Mouse (Mus musculus) hindbrain, embryonic 10.5 days (tissue): ENCODE data around the gene Fli1. TPM values are rescaled to one million over a fixed set of nuclear protein-coding genes. Genes with fewer than 3 reads are reported as not detected.

ENCODE experiments used
- DNase-seq: peaks from one replicate; pipeline ENCODE4 v3.0.0-alpha.2; 2017; ENCODE audit warnings: low spot score
- H3K27ac ChIP-seq: fragments of 300-500 bp; sonication (generic); 2 replicates; pipeline ENCODE4 v1.5.1; 2016; ENCODE audit warnings: mild to moderate bottlenecking, moderate library complexity
- H3K27me3 ChIP-seq: fragments of 300-500 bp; sonication (generic); 2 replicates; pipeline ENCODE4 v1.6.1; 2016; ENCODE audit warnings: mild to moderate bottlenecking; ENCODE audit not compliant: poor library complexity, insufficient read depth, severe bottlenecking
- H3K36me3 ChIP-seq: fragments of 300-500 bp; sonication (generic); 2 replicates; pipeline ENCODE4 v1.6.1; 2016; ENCODE audit warnings: mild to moderate bottlenecking, moderate library complexity
- H3K4me1 ChIP-seq: fragments of 300-500 bp; sonication (generic); replicated peaks from 2 replicates; pipeline ENCODE4 v1.6.1; 2016; ENCODE audit warnings: mild to moderate bottlenecking
- H3K4me3 ChIP-seq: fragments of 300-500 bp; sonication (generic); 2 replicates; pipeline ENCODE4 v1.5.1; 2016; ENCODE audit warnings: mild to moderate bottlenecking, moderate library complexity
- H3K9me3 ChIP-seq: fragments of 300-500 bp; sonication (generic); 2 replicates; pipeline ENCODE4 v1.6.1; 2016; ENCODE audit warnings: mild to moderate bottlenecking, moderate library complexity
- WGBS: fragments of 180-500 bp; shearing (Covaris S2); methylation state at CpG from one replicate; pipeline ENCODE4 v1.1.7; 2016; 5-methylcytosine and 5-hydroxymethylcytosine counted together
- polyA plus RNA-seq: library from polyadenylated mRNA; unstranded; fragments of >200 nt; fragmentation: Nextera tagmentation; extraction: Ambion mirVana; gene quantifications from 2 replicates; pipeline ENCODE4 v1.2.1, GENCODE M21; 2016

The Fli1 gene
- polyA plus RNA-seq, 1 experiment from 2014 or later = 23.1 TPM

DNA sequence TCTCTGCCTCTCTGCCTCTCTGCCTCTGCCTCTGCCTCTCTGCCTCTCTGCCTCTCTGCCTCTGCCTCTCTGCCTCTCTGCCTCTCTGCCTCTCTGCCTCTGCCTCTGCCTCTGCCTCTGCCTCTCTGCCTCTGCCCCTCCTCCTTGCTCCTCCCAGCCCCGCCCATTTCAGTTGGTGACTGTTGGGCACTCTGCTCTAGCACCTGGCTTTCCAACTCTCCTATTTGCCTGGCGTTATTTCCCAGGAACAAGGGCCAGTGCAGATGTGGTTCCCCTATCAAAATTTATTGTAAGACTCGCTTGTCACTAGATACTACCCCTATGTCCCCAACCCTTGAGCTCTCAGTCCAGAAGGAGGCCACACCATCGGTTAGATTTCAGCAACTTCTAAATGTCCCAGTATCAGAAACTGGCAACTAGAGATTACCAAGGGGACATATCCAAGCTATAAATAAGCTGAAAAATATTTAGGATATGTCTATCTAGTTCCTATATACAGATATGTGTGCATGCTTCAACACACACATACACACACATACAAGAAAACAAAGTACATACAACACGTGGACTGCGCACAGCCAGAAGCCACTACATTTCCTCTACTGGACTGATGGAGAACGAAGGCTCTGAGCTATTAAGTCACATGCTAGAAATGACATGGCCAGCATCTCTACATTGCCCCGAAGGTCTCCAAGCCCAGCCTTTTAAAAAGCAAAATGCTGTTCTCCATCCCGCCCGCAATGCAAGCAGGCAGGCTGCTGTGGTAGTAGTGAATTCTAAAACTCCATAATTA, 26.6 kb downstream of the Fli1 start:
- Histone ChIP-seq H3K27me3 (no peaks in the 10 kb centered on the region), H3K4me3 (no peak overlapping the region), H3K9me3 (no peaks in the 10 kb centered on the region), H3K4me1 (peaks cover 31% of the 10 kb centered on the region), H3K27ac (no peak overlapping the region), H3K36me3 (no peaks in the 10 kb centered on the region)
- DNase-seq = no peak
- 82% methylated on average over 10 of the region's 10 CpGs for WGBS

DNA sequence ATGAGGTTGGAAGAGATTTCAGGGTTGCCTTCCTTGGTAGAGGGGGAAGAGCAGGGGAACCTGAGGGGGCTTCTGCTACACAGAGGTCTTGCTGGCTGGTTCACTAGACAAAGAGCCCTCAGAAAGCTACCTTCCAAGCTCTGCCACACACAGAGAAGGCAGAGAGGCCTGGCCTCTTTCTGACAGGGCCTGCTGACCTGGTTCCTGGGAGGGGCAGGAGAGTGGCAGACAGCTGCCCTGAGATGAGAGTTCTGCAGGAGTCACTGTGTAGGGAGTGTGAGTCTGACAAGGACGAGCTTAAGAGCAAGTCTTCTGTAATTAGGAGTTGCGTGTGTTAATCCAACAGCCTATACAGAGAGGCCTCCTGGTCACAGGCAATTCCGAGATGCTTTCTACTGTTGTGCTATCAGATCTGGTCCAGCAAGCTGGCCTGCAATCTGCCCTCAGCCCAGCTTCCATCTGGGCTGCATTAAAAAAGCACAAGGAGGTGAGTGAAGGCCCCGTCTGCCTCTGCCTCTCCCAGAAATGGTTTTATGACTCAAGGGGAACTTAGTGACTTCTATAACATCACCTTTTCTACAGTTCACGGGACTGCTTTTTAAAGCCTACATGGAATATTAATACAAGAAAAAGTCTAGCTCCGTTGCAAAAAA, 28.1 kb downstream of the Fli1 start:
- 54% methylated on average over 6 of the region's 6 CpGs for WGBS
- H3K36me3 ChIP-seq = no peaks in the 10 kb centered on the region
- H3K4me3 ChIP-seq = no peak overlapping the region
- no peaks in the 10 kb centered on the region for H3K27me3 ChIP-seq
- DNase-seq = peak; percentile 35
- peaks cover 27% of the 10 kb centered on the region for H3K4me1 ChIP-seq
- no peaks in the 10 kb centered on the region for H3K9me3 ChIP-seq
- peak overlapping the region; percentile 60; the same call in 1 of the 2 replicates for H3K27ac ChIP-seq

DNA sequence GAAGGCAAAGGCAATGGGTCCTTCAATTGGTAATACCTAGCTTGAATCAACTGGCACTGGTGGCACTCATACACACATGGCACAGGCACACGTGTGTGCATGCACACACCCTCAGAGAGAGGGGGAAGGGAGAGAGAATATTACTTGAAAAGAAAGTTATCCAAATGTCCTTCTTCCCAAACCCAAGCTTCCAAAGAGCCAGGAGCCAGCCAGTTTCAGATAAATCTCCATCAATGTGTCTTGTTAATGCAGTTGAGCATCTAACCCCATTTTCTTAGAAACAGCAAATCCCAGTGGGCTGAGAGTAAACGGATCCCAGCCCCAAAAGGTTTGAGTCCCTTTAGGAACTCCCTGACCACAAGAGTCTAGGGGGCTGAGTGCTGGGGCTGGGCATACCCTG, 29.2 kb downstream of the Fli1 start:
- peaks cover 19% of the 10 kb centered on the region for H3K4me1 ChIP-seq
- 72% methylated on average over 2 of the region's 2 CpGs for WGBS

DNA sequence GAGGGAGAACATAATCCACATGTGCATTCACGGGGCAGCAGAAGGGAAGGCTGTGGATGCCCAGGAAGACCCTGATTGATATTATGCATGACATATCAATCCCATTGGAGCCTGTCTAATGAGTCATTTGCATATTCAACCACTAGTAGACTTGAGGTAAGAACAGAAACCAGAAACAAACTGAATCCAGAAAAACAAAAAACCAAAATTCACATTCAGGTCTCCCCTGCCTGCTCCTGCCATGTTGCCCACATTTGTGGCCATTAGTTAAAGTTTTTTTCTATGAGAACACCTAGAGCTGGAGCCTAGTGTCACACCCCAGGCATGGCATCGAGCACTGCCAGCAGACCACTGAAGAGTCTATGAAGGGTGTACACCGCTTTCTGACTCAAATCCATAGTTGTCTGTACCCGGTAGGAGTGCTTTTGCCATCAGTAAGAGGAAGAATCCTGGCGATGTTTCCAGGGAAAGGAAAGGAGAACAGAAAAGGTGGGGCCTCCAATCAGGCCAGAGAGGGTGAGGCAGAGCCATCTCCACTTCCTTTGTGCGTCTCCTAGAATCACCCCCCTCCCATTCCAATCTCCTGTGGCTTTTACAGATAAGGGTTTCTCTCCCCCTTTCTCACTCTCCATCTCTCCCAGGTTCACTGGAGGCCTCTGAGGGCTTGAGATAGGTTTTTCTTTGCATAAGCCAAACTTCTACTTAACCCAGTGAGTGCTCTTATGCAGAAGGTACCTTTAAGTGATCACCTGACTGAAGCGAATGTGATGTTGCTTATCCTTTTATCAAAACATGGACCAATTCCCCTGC, 32.0 kb downstream of the Fli1 start:
- Histone ChIP-seq H3K27me3 (0 out of 2 replicates have a peak, but pooled peaks cover 2% of the 10 kb centered on the region), H3K4me1 (peaks cover 30% of the 10 kb centered on the region), H3K9me3 (no peaks in the 10 kb centered on the region), H3K4me3 (no peak overlapping the region), H3K27ac (no peak overlapping the region), H3K36me3 (no peaks in the 10 kb centered on the region)
- WGBS = 80% methylated on average over 7 of the region's 7 CpGs
- no peak for DNase-seq

More for the DNA sequence above, 29.2 kb downstream of the Fli1 start:
- Histone ChIP-seq H3K27ac (no peak overlapping the region), H3K36me3 (no peaks in the 10 kb centered on the region), H3K4me3 (no peak overlapping the region), H3K27me3 (no peaks in the 10 kb centered on the region), H3K9me3 (no peaks in the 10 kb centered on the region)
- no peak for DNase-seq

DNA sequence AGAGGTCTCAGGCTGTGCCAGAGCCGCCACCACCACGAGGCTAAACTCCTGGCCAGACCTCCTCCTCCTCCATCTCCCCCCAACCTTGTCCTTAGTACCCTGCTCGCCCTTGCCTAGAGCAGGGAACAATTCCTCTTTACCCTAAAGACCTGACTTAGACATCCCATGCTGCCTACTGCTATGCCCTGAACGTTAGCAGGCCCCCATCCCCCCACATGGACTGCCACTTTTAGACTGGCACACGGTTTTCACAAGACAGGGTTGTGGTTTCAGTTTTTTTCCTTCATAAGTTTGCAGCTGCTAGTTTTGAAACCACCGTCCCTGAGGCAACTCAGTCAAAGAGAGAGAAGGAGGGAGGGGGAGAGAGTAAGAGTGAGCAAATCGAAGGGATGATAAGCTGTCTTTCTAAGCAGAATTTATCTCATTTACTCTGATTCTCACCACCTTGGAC, 32.9 kb downstream of the Fli1 start:
- H3K9me3 ChIP-seq = no peaks in the 10 kb centered on the region
- H3K36me3 ChIP-seq = no peaks in the 10 kb centered on the region
- no peak overlapping the region for H3K27ac ChIP-seq
- 0 out of 2 replicates have a peak, but pooled peaks cover 2% of the 10 kb centered on the region for H3K27me3 ChIP-seq
- no peak for DNase-seq
- peaks cover 30% of the 10 kb centered on the region for H3K4me1 ChIP-seq
- H3K4me3 ChIP-seq = no peak overlapping the region
- WGBS = 69% methylated on average over 7 of the region's 7 CpGs

DNA sequence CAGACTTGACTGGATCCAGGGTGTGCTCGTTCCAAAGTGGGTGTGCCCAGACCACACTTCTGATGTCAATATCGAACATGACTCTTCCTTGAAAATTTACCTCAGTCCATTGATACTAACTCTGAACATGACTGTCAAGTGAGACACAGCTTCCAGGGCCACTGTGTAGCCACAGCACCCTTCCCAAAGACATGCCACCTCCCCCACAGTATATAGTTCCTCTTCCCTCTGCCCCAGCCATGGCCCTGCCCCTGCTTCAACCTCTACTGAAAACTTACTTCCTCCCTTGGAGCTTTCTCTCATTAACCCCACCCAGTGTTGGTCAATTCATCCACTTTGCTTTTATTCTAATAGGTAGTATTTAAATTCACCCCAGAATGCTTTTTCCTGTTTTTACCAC, 34.0 kb downstream of the Fli1 start:
- Histone ChIP-seq H3K4me3 (no peak overlapping the region), H3K36me3 (no peaks in the 10 kb centered on the region), H3K4me1 (peaks cover 26% of the 10 kb centered on the region), H3K27me3 (0 out of 2 replicates have a peak, but pooled peaks cover 2% of the 10 kb centered on the region), H3K27ac (no peak overlapping the region), H3K9me3 (no peaks in the 10 kb centered on the region)
- DNase-seq = no peak
- WGBS = 90% methylated on average over 2 of the region's 2 CpGs

DNA sequence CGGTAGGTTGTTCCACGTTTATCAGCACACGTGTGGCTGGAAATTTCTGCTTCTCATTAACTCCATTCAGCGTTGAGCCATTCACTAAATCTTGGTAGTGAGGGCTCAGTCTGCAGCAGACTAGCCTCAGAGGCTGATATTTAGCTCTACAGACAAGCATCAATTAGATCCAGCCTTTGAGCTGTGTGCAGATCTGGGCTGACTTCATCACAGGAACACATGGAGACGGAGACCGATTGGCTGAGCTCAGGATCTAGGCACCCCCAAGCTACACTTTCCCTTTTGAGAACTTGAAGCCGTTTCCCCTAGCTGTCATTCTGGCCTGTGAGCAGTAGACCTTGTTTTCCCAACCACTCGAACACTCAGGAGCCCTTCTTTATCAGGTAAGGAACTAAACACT, 34.5 kb downstream of the Fli1 start:
- no peaks in the 10 kb centered on the region for H3K36me3 ChIP-seq
- no peak for DNase-seq
- WGBS = 75% methylated on average over 8 of the region's 8 CpGs
- H3K27me3 ChIP-seq = 0 out of 2 replicates have a peak, but pooled peaks cover 2% of the 10 kb centered on the region
- no peaks in the 10 kb centered on the region for H3K9me3 ChIP-seq
- H3K27ac ChIP-seq = no peak overlapping the region
- no peak overlapping the region for H3K4me3 ChIP-seq
- peaks cover 24% of the 10 kb centered on the region for H3K4me1 ChIP-seq

DNA sequence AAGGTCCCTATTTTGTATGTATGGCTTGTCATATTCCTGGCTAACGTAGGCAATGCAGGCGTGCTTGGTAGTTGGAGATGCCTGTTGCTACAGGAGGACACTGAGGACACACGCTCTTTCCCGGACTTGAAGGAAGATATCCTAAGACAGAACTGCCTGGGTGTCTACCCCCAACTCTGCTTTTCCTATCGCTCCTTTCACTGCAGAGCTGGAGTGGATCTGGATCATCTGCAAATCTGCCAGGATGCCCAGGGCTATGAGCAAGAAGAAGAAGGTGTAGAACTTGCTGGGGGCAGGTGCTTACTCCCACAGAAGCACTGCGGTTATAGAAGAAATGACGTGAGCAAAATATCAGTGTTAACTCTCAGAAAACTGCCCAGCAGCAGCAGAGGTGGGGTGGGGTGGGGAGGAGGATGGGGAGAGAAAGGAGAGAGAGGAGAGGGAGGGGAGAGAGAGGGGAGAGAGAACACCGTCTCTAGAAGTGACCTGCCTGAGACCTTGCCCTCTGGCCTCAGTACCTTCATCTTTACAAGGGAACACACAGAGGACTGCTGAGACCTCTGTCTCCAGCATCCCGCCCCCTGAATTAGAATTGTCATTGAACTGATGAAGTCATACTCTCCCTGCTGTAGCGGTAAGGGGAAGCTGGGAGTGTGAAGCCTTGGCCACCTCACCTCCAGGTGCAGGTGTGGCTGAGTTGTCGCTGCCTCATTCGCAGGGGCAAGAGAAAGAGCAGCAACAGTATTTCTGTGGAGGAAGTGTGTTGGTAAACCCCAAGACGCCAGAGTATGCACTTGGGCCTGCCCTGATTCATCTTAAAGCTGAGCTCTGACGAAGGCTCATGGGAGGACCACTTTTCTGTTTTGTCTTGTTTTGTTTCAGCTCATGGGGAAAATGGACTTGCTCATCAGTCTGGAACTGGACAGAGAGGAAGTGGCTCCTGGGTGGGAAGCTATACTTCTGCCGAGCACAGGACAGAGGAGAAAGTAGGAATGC, 35.5 kb downstream of the Fli1 start:
- no peaks in the 10 kb centered on the region for H3K36me3 ChIP-seq
- no peaks in the 10 kb centered on the region for H3K9me3 ChIP-seq
- DNase-seq = no peak
- peaks cover 24% of the 10 kb centered on the region for H3K4me1 ChIP-seq
- no peak overlapping the region for H3K4me3 ChIP-seq
- 71% methylated on average over 15 of the region's 15 CpGs for WGBS
- H3K27me3 ChIP-seq = 0 out of 2 replicates have a peak, but pooled peaks cover 2% of the 10 kb centered on the region
- H3K27ac ChIP-seq = 0 out of 2 replicates have a peak overlapping the region, but pooled peaks have one; percentile 2

DNA sequence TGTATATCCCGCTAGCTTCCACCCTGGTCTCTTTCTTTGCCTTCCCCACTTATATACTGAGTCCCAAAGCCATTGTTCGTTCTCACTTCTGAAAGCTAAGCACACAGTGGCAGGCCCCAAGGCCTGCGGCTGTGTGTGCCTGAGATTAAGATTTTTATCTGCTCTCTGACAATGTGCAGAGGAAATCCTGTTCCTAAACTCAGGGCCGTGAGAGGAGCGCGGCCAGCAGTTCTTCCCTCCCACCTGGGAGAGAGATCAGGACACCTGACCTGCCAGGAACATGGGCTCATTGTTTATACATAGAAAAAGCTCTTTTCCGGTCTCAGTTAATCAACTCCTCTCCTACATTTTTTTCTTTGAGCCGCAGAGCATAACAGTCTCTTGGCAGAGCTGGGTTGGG, 36.5 kb downstream of the Fli1 start:
- H3K27ac ChIP-seq = no peak overlapping the region
- H3K4me1 ChIP-seq = peaks cover 24% of the 10 kb centered on the region
- DNase-seq = no peak
- H3K4me3 ChIP-seq = no peak overlapping the region
- WGBS = 64% methylated on average over 8 of the region's 8 CpGs
- no peaks in the 10 kb centered on the region for H3K36me3 ChIP-seq
- H3K9me3 ChIP-seq = no peaks in the 10 kb centered on the region
- H3K27me3 ChIP-seq = 0 out of 2 replicates have a peak, but pooled peaks cover 2% of the 10 kb centered on the region

DNA sequence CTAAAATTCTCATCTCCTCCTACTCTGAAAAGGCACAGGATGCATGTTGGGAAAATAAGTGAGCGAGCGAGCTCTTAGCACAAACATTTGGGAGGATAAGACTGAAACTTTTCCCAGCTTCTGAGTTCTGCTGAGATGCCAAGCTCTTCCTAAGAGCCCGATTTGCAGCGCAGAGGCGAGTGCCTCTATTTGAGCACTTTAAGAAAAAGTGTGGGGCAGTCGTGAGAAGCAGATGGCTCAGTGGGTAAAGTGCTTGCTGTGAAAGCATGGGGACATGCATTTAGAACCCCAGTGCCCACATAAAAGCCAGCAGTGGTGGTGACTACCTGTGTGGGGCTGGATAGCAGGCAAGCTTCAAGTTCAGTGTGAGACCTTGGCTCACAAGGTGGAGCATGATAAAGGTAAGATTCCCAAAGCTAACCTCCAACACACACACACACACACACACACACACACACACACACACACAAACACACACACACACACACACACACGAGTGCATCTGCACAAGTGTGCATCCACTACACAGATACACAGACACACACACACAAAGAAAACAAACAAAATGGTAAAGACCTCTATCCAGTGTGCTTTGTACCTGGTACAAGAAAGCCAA, 37.1 kb downstream of the Fli1 start:
- Histone ChIP-seq H3K9me3 (no peaks in the 10 kb centered on the region), H3K27me3 (0 out of 2 replicates have a peak, but pooled peaks cover 2% of the 10 kb centered on the region), H3K36me3 (no peaks in the 10 kb centered on the region), H3K4me1 (peaks cover 24% of the 10 kb centered on the region), H3K4me3 (no peak overlapping the region), H3K27ac (no peak overlapping the region)
- DNase-seq = no peak
- 88% methylated on average over 7 of the region's 7 CpGs for WGBS

DNA sequence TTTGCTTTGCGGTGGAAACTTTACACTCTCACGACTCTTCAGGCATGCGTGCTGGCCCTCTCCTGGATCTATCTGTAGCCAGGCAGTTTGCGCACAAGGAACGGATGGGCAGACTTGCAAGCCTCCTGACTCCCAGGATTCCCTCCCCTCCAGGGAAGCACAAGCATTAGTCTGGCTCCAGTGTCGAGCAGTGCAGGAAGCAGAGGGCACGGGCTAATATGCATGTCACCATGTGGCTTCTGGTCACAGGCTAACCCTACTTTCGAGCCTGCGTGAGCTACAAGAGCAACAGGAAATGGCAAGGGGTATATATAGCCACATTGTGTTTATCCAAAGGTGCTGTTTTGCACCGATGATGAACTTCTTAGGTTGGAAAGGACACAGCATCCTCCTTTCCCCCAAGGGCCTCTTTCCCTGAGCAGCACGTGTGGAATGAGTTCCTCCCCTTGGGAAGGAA, 38.6 kb downstream of the Fli1 start:
- H3K27me3 ChIP-seq = 0 out of 2 replicates have a peak, but pooled peaks cover 2% of the 10 kb centered on the region
- H3K36me3 ChIP-seq = no peaks in the 10 kb centered on the region
- no peak overlapping the region for H3K4me3 ChIP-seq
- peak overlapping the region; percentile 35; the same call in 1 of the 2 replicates for H3K27ac ChIP-seq
- H3K4me1 ChIP-seq = peaks cover 24% of the 10 kb centered on the region
- 67% methylated on average over 11 of the region's 11 CpGs for WGBS
- no peak for DNase-seq
- H3K9me3 ChIP-seq = no peaks in the 10 kb centered on the region
